Mouse (Mus musculus) ES-Bruce4 (cell line): ENCODE measurements around the gene C1qtnf4. TPM values are rescaled to one million over a fixed set of nuclear protein-coding genes. Genes with fewer than 3 reads are reported as not detected.

Experiments used
- H3K27ac ChIP-seq: 2 replicates; pipeline ENCODE4 v1.5.1; 2012; ENCODE audit warnings: low read length, inconsistent platforms; ENCODE audit not compliant: insufficient read depth
- H3K27me3 ChIP-seq: 2 replicates; pipeline ENCODE4 v1.6.1; 2012; ENCODE audit warnings: mild to moderate bottlenecking, low read length, inconsistent platforms; ENCODE audit not compliant: control insufficient read depth, poor library complexity, insufficient read depth, severe bottlenecking
- H3K36me3 ChIP-seq: 2 replicates; pipeline ENCODE4 v1.6.1; 2012; ENCODE audit warnings: inconsistent platforms, mild to moderate bottlenecking, low read length, moderate library complexity; ENCODE audit not compliant: control insufficient read depth, poor library complexity, insufficient read depth, severe bottlenecking
- H3K4me1 ChIP-seq: one replicate; pipeline ENCODE4 v1.8.1; 2011; ENCODE audit warnings: low read length; ENCODE audit not compliant: control insufficient read depth, insufficient read depth
- H3K4me3 ChIP-seq: 2 replicates; pipeline ENCODE4 v1.5.1; 2011; ENCODE audit warnings: low read depth, mild to moderate bottlenecking, low read length
- H3K9ac ChIP-seq: 2 replicates; pipeline ENCODE4 v1.6.1; 2012; ENCODE audit warnings: low read depth, mild to moderate bottlenecking, inconsistent platforms; ENCODE audit not compliant: poor library complexity, severe bottlenecking
- H3K9me3 ChIP-seq: replicated peaks from 2 replicates; pipeline ENCODE4 v1.6.1; 2012; ENCODE audit warnings: mild to moderate bottlenecking, low read length, inconsistent platforms; ENCODE audit not compliant: control insufficient read depth, poor library complexity, insufficient read depth, severe bottlenecking
- CTCF ChIP-seq: IDR thresholded peaks from one replicate; pipeline ENCODE4 v1.8.1; 2011; ENCODE audit warnings: low read depth, low read length
- EP300 ChIP-seq: IDR thresholded peaks from 2 replicates; pipeline ENCODE4 v1.6.1; 2011; ENCODE audit warnings: low read depth, low read length; ENCODE audit not compliant: insufficient read depth
- POLR2A ChIP-seq: IDR thresholded peaks from one replicate; pipeline ENCODE4 v1.8.1; 2011; ENCODE audit warnings: low read length; ENCODE audit not compliant: insufficient read depth
- polyA plus RNA-seq: library from polyadenylated mRNA; stranded (reverse); fragments of >200 nt; gene quantifications from 2 replicates; pipeline ENCODE4 v1.2.4, GENCODE M21; 2011; ENCODE audit warnings: low read depth; ENCODE audit not compliant: missing spikeins, insufficient read depth, insufficient read length

The C1qtnf4 gene
- polyA plus RNA-seq, 1 experiment = 0.94 TPM

GRCm38 (mm10) chr2:90846597-90846954 lies 39.1 kb upstream of the C1qtnf4 start:
- TF ChIP-seq CTCF = no peak
- no peak for TF ChIP-seq EP300
- no peak for TF ChIP-seq POLR2A
- Histone ChIP-seq H3K9ac (peak overlapping the region; percentile 81), H3K27ac (peak overlapping the region; percentile 79)

GRCm38 (mm10) chr2:90846955-90847680 lies 38.5 kb upstream of the C1qtnf4 start, which contains the start of gene Mtch2:
Mtch2 (plus strand) TSS chr2:90847155.
- TF ChIP-seq CTCF (no peak), EP300 (peak; percentile 49; the same call in 1 of the 2 replicates), POLR2A (peak; percentile 93)
- Histone ChIP-seq H3K4me3 (peak within 1 kb of the TSS; percentile 86), H3K9ac (peak within 1 kb of the TSS; percentile 89), H3K27ac (peak within 1 kb of the TSS; percentile 79), H3K9me3 (no peaks in the 10 kb centered on the region), H3K36me3 (peaks cover 23% of the 10 kb centered on the region), H3K27me3 (no peaks in the 10 kb centered on the region), H3K4me1 (no peaks in the 10 kb centered on the region)

More at GRCm38 (mm10) chr2:90846597-90846954, 39.1 kb upstream of the C1qtnf4 start:
- Histone ChIP-seq H3K4me1 (no peaks in the 10 kb centered on the region), H3K27me3 (no peaks in the 10 kb centered on the region), H3K9me3 (no peaks in the 10 kb centered on the region), H3K36me3 (peaks cover 18% of the 10 kb centered on the region), H3K4me3 (peak overlapping the region; percentile 57)

GRCm38 (mm10) chr2:90847681-90848050 lies 38.0 kb upstream of the C1qtnf4 start:
- Histone ChIP-seq H3K36me3 (peaks cover 29% of the 10 kb centered on the region), H3K27ac (peak overlapping the region; percentile 23; the same call in 1 of the 2 replicates), H3K4me1 (no peaks in the 10 kb centered on the region), H3K9ac (peak overlapping the region; percentile 89), H3K27me3 (no peaks in the 10 kb centered on the region), H3K9me3 (no peaks in the 10 kb centered on the region), H3K4me3 (peak overlapping the region; percentile 86)
- no peak for TF ChIP-seq EP300
- TF ChIP-seq CTCF = no peak
- TF ChIP-seq POLR2A = no peak

- Histone ChIP-seq H3K36me3 (peaks cover 34% of the 10 kb centered on the region), H3K4me3 (no peak overlapping the region), H3K4me1 (no peaks in the 10 kb centered on the region), H3K27me3 (no peaks in the 10 kb centered on the region), H3K9ac (peak overlapping the region; percentile 89; the same call in 1 of the 2 replicates), H3K27ac (no peak overlapping the region), H3K9me3 (no peaks in the 10 kb centered on the region)
- TF ChIP-seq POLR2A (no peak), EP300 (no peak), CTCF (no peak)
Measured at GRCm38 (mm10) chr2:90848331-90848730, 37.3 kb upstream of the C1qtnf4 start.

- no peak overlapping the region for H3K9ac ChIP-seq
- H3K36me3 ChIP-seq = peaks cover 43% of the 10 kb centered on the region
- no peak for TF ChIP-seq CTCF
- no peak for TF ChIP-seq EP300
- no peak for TF ChIP-seq POLR2A
- H3K9me3 ChIP-seq = no peaks in the 10 kb centered on the region
- H3K4me1 ChIP-seq = no peaks in the 10 kb centered on the region
- H3K4me3 ChIP-seq = no peak overlapping the region
- H3K27me3 ChIP-seq = no peaks in the 10 kb centered on the region
- no peak overlapping the region for H3K27ac ChIP-seq
Measured at GRCm38 (mm10) chr2:90850401-90850800, 35.3 kb upstream of the C1qtnf4 start.

GRCm38 (mm10) chr2:90861486-90861885 lies 24.2 kb upstream of the C1qtnf4 start:
- TF ChIP-seq EP300 (no peak), CTCF (no peak), POLR2A (no peak)
- H3K4me3 ChIP-seq = no peak overlapping the region
- no peaks in the 10 kb centered on the region for H3K4me1 ChIP-seq
- no peaks in the 10 kb centered on the region for H3K27me3 ChIP-seq
- no peak overlapping the region for H3K27ac ChIP-seq
- peaks cover 68% of the 10 kb centered on the region for H3K36me3 ChIP-seq
- H3K9me3 ChIP-seq = no peaks in the 10 kb centered on the region
- H3K9ac ChIP-seq = no peak overlapping the region
